Mouse (Mus musculus) ovary, postnatal 10 days (tissue): ENCODE measurements at regions not wholly inside any gene's neighbourhood (a gene's known extent, or its start where the extent isn't known, plus 50 kb on each side); places are given as distances from the start of the nearest gene placed in this dataset.
"Not testable (repeated sequence)": the region's sequence is repeated elsewhere in the genome, so short reads cannot be mapped to it uniquely, and the experiment has no call there.

Experiments used
- DNase-seq: peaks from one replicate; pipeline ENCODE4 v3.0.0; 2022; ENCODE audit warnings: low spot score

DNA sequence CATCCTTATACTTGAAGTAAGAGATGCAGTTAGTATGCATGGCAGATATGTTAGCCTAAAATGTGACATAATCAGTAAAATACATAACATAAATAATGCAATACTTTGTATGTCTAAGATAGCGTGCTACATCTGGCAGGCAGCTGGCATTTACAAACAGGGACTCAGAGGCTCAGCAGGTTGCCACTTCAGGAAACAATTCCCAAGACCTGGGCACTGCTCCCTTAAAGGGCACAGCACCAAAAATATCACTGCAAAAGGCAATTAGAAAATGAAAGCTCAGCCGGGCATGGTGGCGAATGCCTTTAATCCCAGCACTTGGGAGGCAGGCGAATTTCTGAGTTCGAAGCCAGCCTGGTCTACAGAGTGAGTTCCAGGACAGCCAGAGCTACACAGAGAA is 544.0 kb downstream of the Zfp704 start:
- DNase-seq: no peak

DNA sequence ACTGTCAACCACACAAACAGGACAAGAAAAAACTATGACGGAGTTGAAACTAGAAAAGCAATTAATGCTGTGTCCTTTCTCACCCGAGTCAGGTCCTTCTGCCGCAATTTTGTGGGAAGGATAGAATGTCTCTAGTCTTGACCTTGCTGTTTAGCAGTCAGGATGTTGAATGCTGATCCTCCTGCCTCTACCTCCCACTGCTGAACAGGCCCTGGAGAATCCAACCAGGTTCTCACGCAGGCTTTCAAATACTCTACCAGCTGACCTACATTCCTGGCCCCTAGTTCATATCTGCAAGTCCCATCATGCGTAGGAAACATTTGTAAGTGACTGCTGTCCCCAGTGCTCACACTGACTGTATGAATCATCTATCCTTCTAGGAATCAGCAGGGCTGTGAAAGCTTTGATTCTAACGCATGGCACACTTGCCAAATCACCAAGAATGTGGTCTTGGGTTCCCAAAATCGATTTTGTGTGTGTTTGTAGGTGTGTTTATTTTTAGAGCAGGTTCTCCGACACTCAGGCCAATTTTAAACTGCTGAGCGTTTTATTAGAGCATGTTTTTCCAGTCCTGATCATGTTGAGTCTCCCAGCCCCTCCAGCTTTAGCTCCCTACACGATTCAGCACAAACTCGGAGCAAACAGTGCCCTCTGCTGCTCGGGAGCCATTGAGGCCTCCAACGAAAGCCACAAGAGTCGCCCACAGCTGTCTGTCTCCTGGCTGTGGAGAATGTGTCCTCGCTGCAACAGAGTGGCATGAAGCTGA is 545.4 kb downstream of the Zfp704 start:
- DNase-seq: no peak

DNA sequence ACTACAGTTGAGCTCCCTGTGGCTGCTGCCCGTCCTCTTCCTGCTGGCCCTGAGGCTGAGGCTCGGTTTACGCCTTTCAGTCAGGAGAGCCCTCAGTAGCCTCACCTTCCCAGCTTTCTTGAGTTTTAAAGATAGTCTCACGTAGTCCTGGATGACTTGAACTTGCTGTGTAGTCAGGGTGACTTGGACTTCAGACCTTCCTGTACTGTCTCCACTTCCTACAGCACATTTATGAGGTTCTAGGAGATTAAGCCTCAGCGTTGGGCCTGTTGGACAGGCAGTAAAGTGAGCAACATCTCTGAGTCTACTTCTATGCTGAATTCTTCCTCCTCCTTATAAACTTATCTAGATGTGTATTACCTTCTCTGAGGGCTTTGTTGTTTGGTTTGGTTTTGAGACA is 546.2 kb downstream of the Zfp704 start:
- no peak for DNase-seq

DNA sequence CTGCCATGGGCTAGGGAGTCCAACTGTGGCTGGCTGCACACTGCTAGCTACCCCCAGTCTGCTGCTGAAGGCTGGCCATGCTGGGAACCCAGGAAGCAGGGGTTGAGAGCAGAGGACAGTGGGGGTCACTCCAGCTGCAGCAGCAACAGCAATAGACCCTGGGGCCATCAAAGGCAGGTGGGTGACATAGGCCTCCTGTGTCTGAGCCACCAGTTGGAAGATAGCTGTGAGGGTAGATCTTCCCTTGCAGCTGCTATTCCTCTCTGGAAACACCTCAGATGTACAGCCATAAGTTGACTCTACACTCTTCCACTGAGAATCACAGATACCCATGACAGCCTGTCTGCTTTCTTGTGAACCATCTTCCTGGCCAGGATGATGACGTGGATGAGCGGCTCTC is 548.5 kb downstream of the Zfp704 start:
- DNase-seq: no peak

DNA sequence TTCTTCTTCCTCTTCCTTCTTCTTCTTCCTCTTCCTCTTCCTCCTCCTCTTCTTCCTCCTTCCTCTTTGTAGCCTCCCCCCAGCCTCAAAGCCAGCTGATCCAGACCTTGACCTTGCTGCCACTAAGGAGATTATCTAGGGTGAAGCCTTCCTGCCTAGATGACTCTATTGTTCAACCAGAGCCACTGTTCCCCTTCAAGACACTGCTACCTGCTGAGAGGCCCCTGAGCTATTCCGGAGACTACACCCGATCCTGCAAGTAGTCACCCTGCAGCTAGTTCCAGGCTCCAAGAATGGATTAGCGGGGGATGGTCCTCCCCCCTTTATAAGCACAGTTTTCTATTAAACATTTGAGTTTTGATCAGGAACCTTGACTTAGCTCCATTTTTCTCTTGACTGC is 552.2 kb downstream of the Zfp704 start:
- not testable (repeated sequence) for DNase-seq

DNA sequence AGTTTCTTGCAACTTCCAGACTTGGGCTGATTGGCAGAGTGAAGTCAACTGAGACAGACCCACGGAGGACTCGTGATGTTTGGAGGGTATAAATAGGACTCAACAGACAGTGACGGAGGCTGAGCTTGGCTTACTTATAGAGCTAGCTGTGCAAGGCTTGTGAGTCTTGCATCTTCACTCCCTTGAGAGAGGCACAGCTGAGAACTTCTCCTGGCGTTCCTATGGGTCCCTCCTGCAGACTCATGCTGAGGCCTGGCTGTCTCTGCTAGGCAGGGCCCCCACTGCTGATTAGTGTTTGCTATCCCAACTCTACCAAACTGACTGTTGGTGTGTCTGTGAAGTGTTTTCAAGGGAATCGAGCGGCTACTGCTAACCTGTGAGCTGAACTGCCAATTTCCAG is 553.0 kb downstream of the Zfp704 start:
- DNase-seq: no peak

DNA sequence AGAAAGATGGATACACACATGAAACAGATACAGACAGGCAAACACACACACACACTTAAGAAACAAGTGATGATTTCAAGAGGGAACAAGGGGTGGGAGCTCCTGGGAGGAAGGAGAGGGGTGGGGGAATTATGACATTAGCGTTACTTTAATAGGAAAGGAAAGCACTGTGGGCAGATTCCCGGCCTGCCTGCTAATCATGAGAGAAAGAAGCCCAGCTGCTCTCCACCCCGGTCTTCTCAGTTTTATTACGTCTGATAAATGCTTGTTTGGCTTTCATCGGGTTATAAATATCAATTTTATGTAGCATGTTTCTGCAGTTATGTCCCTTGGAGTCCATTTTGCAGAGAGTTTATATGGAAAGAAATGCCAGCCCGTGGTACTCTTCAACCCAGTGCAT is 554.1 kb downstream of the Zfp704 start:
- no peak for DNase-seq
